Mouse (Mus musculus) embryo, embryonic 11 days (tissue): Measurements from ENCODE around the gene Cbx4.

ENCODE experiments used
- DNase-seq: peaks from one replicate; pipeline ENCODE4 v3.0.0-alpha.2; 2015

Cbx4 gene

GRCm38 (mm10) chr11:119084446-119085278 is 1.4 kb downstream of the Cbx4 start:
- DNase-seq = peak; percentile 44

GRCm38 (mm10) chr11:119083724-119084445 is 2.1 kb downstream of the Cbx4 start:
- peak; percentile 37 for DNase-seq

- peak; percentile 29 for DNase-seq
Observed at GRCm38 (mm10) chr11:119082638-119083599, 3.1 kb downstream of the Cbx4 start.

GRCm38 (mm10) chr11:119081839-119082637 is 4.0 kb downstream of the Cbx4 start:
- DNase-seq = peak; percentile 56

- peak; percentile 22 for DNase-seq
Observed at GRCm38 (mm10) chr11:119081148-119081838, 4.7 kb downstream of the Cbx4 start.

GRCm38 (mm10) chr11:119080461-119081147 is 5.4 kb downstream of the Cbx4 start:
- DNase-seq = no peak

GRCm38 (mm10) chr11:119079445-119079837 is 6.6 kb downstream of the Cbx4 start:
- DNase-seq = no peak

- peak; percentile 59 for DNase-seq
Observed at GRCm38 (mm10) chr11:119078691-119079444, 7.2 kb downstream of the Cbx4 start.

GRCm38 (mm10) chr11:119077755-119078154 is 8.3 kb downstream of the Cbx4 start:
- no peak for DNase-seq

- DNase-seq = no peak
Observed at GRCm38 (mm10) chr11:119075805-119076204, 10.2 kb downstream of the Cbx4 start.

GRCm38 (mm10) chr11:119073876-119074433 is 12.1 kb downstream of the Cbx4 start:
- no peak for DNase-seq

- DNase-seq = no peak
Observed at GRCm38 (mm10) chr11:119072986-119073385, 13.0 kb downstream of the Cbx4 start.

- DNase-seq = no peak
Observed at GRCm38 (mm10) chr11:119072239-119072638, 13.8 kb downstream of the Cbx4 start.

- no peak for DNase-seq
Observed at GRCm38 (mm10) chr11:119066841-119067240, 19.2 kb downstream of the Cbx4 start.

GRCm38 (mm10) chr11:119059256-119059655 is 26.8 kb downstream of the Cbx4 start:
- no peak for DNase-seq

GRCm38 (mm10) chr11:119058041-119058995 is 27.7 kb downstream of the Cbx4 start:
- DNase-seq = peak; percentile 66

- no peak for DNase-seq
Observed at GRCm38 (mm10) chr11:119057291-119057690, 28.7 kb downstream of the Cbx4 start.
